Mouse (Mus musculus): ENCODE results near the gene Tmem132b. TPM values are rescaled to one million over a fixed set of nuclear protein-coding genes. Genes with fewer than 3 reads are reported as not detected.
"Not testable (repeated sequence)": the region's sequence is repeated elsewhere in the genome, so short reads cannot be mapped to it uniquely, and the experiment has no call there.

Tmem132b gene
- polyA plus RNA-seq (2012; ENCODE audit: insufficient read depth, low replicate concordance), result not detected in 2 replicates

DNA sequence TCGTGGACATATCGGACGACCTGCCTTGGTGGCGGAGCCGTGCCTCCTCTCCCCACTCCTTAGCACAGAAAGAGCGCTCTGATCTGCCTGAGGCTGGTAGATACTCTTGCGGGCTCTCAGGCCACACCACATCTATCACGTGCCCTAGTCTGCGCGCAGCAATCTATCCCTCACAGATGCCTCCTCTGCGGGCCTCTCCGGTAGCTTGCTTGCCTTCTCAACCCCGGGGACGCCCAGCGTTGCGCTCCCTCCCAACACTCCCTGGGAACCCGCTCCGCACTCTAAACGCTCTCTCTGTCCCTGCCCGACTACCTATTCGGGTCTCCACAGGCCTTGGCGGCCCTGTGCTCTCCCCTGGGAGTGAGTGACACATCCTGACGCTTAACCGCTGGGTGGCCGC, at the start of gene Tmem132b:
Gene Tmem132b (plus strand): TSS at position 141 of the 400 bp plus-strand sequence.
- Histone ChIP-seq H3K9me3 (peaks cover 18% of the 10 kb centered on the region), H3K27me3 (replicated peaks) (peaks cover 86% of the 10 kb centered on the region), H3K36me3 (replicated peaks; ENCODE audit: low read length) (no peaks in the 10 kb centered on the region), H3K4me3 (replicated peaks) (peak within 1 kb of the TSS; percentile 81), H3K4me1 (peaks cover 47% of the 10 kb centered on the region)
- TF ChIP-seq GATA1 (IDR thresholded peaks at IDR 0.05; ENCODE audit: borderline replicate concordance, low read length) (no peak), FLI1 (IDR thresholded peaks at IDR 0.05; ENCODE audit: low read length) (no peak)

- no peak overlapping the region for H3K4me3 ChIP-seq (replicated peaks)
- H3K36me3 ChIP-seq (replicated peaks; ENCODE audit: low read length), result peaks cover 93% of the 10 kb centered on the region
- H3K27me3 ChIP-seq (replicated peaks), result no peaks in the 10 kb centered on the region
- peaks cover 82% of the 10 kb centered on the region for H3K4me1 ChIP-seq
- H3K9me3 ChIP-seq, result no peaks in the 10 kb centered on the region; the same call in 1 of the 2 replicates
- TF ChIP-seq FLI1 (IDR thresholded peaks at IDR 0.05; ENCODE audit: low read length) (no peak), GATA1 (IDR thresholded peaks at IDR 0.05; ENCODE audit: borderline replicate concordance, low read length) (no peak)
These were observed 49.1 kb upstream of the Tmem132b start for GRCm38 (mm10) chr5:125482474-125482873.

DNA sequence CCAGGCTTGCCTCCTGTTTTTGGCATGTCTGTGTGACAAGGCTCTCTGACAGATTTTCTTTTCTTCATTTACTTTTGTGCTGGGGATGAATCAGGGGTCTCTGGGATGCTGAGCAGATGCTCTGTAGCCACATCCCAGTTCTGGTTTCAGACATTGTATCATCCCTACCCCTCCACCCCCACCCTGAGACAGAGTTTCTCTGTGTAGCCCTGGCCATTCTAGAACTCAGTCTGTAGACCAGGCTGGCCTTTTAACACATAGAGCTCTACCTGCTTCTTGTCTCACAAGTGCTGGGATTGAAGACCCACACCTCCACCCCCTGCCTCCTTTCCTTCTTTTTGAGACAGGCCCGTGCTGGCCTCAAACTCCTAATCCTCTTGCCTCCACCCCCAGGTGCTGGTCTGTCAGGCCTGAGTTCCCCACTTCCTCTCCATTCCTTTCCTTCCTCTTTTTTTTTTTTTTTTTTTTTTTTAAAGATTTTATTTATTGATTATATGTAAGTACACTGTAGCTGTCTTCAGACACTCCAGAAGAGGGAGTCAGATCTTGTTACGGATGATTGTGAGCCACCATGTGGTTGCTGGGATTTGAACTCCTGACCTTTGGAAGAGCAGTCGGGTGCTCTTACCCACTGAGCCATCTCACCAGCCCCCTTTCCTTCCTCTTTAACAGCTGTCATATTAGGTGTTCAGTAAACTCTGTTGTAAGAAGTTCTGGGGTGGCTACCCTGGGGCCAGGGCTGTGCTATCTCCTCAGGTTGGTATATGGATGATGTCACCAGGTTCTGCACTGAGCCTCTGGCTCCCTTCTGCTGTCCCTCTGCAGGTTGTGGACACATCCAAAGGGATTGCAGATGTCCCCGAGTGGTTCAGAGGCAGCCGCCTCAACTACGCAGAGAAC, 47.6 kb upstream of the Tmem132b start:
- H3K27me3 ChIP-seq (replicated peaks), result no peaks in the 10 kb centered on the region
- H3K36me3 ChIP-seq (replicated peaks; ENCODE audit: low read length), result peaks cover 93% of the 10 kb centered on the region

DNA sequence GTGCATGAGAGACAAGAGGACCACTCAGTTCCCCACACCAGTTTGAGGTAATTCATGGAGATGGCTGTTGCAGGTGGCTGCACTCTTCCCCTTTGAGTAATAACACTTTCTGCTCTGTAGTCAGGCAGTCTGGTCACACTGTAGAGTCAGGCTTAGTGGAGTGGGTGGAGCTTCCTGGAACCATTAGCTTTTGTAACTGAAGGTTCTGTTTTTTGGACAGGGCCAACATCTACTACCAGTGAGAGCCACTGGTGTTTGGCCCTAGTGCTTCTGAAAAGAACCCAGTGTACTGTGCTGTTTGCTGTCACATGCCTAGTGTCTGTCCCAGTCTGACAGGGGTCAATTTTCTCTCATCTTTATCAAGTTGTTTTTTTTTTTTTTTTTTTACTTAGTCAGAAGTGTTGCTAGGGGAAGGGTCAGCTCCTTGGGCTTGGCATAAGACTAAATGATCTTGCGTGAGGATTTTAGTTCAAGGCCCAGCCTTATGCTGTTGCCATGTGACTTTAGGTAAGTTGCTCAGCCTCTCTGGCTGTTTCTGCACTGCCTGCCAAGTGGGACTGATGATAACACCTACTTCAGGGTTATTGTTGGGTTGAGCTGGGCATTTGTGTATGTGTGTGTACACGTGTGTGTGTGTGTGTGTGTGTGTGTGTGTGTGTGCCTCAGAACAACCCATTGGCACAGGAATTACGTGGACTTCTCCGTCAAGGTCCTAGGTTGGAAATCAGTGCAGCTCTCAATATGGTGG, 46.4 kb upstream of the Tmem132b start:
- no peak for TF ChIP-seq GATA1 (IDR thresholded peaks at IDR 0.05; ENCODE audit: borderline replicate concordance, low read length)
- no peak for TF ChIP-seq FLI1 (IDR thresholded peaks at IDR 0.05; ENCODE audit: low read length)
- H3K4me1 ChIP-seq, result peaks cover 57% of the 10 kb centered on the region
- no peaks in the 10 kb centered on the region; the same call in 1 of the 2 replicates for H3K9me3 ChIP-seq
- no peaks in the 10 kb centered on the region for H3K27me3 ChIP-seq (replicated peaks)
- H3K36me3 ChIP-seq (replicated peaks; ENCODE audit: low read length), result peaks cover 91% of the 10 kb centered on the region
- no peak overlapping the region for H3K4me3 ChIP-seq (replicated peaks)

More for the DNA sequence above, 47.6 kb upstream of the Tmem132b start:
- Histone ChIP-seq H3K4me1 (peaks cover 68% of the 10 kb centered on the region), H3K4me3 (replicated peaks) (no peak overlapping the region), H3K9me3 (no peaks in the 10 kb centered on the region; the same call in 1 of the 2 replicates)
- TF ChIP-seq FLI1 (IDR thresholded peaks at IDR 0.05; ENCODE audit: low read length), result no peak
- no peak for TF ChIP-seq GATA1 (IDR thresholded peaks at IDR 0.05; ENCODE audit: borderline replicate concordance, low read length)

DNA sequence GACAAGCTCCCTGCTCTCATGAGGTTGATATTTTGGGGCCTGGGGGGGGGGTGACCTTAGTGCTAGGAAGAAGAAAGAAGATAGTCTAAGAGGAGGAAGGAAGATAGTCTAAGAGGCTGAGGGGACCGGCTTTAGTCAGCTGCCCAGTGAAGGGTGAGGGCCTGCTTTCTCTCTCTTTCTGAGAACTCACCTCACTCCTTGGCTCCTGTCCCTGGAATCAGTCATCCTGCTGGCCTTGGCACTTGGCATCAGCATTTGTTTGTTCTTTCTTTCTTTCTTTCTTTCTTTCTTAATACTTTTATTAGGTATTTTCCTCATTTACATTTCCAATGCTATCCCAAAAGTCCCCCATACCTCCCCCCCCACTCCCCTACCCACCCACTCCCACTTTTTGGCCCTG, 45.5 kb upstream of the Tmem132b start:
- TF ChIP-seq GATA1 (IDR thresholded peaks at IDR 0.05; ENCODE audit: borderline replicate concordance, low read length), result no peak
- TF ChIP-seq FLI1 (IDR thresholded peaks at IDR 0.05; ENCODE audit: low read length), result no peak
- peaks cover 90% of the 10 kb centered on the region for H3K36me3 ChIP-seq (replicated peaks; ENCODE audit: low read length)
- H3K27me3 ChIP-seq (replicated peaks), result no peaks in the 10 kb centered on the region
- H3K4me3 ChIP-seq (replicated peaks), result no peak overlapping the region
- H3K9me3 ChIP-seq, result no peaks in the 10 kb centered on the region; the same call in 1 of the 2 replicates
- peaks cover 48% of the 10 kb centered on the region for H3K4me1 ChIP-seq

DNA sequence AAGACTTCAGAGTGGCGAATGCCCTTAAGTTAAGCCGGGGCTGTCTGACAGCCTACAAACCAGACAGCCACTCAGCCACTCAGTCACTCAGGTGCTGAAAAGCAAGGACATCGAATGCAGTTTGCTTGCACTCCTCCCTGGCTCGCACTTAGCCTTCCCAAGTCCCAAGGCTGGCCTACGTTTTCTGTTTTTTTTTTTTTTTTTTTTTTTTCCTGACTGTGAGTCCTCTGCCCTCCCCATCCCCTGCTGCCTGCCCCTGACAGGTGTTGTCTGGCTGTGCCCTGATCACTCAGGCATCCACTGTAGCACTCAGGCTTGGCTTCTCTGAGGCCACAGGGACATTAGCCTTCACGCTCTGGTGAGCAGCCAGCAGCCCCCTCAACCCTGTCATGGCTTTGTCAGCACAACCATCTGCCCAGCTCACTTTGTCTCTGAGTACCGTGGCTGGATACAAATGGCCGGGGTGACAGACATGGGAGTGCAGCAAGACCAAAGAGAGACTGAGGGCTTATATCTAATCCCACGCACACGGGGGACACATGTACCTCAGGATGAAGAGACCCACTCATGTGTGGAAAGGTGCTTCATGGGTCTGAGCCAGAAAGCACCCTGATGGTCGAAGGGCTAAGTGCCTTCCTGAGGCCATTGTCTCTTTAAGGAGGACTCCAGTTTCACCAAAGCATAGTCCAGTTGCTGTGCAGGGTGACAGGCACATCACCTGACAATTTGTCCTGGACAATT, 44.0 kb upstream of the Tmem132b start:
- H3K4me3 ChIP-seq (replicated peaks), result no peak overlapping the region
- H3K36me3 ChIP-seq (replicated peaks; ENCODE audit: low read length), result peaks cover 91% of the 10 kb centered on the region
- peaks cover 35% of the 10 kb centered on the region for H3K4me1 ChIP-seq
- no peaks in the 10 kb centered on the region; the same call in 1 of the 2 replicates for H3K9me3 ChIP-seq
- H3K27me3 ChIP-seq (replicated peaks), result no peaks in the 10 kb centered on the region
- TF ChIP-seq FLI1 (IDR thresholded peaks at IDR 0.05; ENCODE audit: low read length), result no peak
- no peak for TF ChIP-seq GATA1 (IDR thresholded peaks at IDR 0.05; ENCODE audit: borderline replicate concordance, low read length)

DNA sequence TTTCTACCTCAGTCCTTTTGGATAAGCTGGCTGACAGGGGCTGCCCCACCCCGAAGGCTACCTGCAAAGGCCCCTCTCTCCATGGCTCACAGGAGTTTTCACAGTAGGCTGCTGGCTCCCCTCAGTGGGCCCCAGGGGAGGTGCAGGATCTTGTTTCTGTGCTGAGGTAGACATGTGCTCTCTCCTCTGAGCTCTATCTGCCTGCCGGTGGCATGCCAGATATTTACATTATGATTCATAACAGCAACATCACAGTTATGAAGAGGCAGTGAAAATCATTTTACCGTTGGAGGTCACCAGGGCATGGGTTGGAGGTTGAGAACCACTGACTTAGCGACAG, 43.5 kb upstream of the Tmem132b start:
- H3K9me3 ChIP-seq, result no peaks in the 10 kb centered on the region; the same call in 1 of the 2 replicates
- H3K4me1 ChIP-seq, result peaks cover 35% of the 10 kb centered on the region
- H3K36me3 ChIP-seq (replicated peaks; ENCODE audit: low read length), result peaks cover 91% of the 10 kb centered on the region
- H3K27me3 ChIP-seq (replicated peaks), result no peaks in the 10 kb centered on the region
- TF ChIP-seq GATA1 (IDR thresholded peaks at IDR 0.05; ENCODE audit: borderline replicate concordance, low read length) (no peak), FLI1 (IDR thresholded peaks at IDR 0.05; ENCODE audit: low read length) (no peak)
- H3K4me3 ChIP-seq (replicated peaks), result no peak overlapping the region

DNA sequence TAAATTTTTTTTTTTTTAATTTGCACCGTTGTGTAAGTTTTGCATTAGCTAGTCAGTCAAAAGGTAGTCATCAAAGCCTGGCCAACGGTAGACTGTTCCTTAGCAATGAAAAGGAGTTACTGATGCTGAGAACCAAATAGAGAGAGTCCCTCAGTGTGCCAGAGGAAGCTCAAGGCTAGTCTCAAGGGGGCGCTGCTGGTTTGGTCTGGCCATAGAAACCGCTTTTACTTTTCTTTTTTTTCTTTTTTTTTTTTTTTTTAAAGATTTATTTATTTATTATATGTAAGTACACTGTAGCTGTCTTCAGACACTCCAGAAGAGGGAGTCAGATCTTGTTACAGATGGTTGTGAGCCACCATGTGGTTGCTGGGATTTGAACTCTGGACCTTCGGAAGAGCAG, 42.6 kb upstream of the Tmem132b start:
- not testable (repeated sequence) for H3K9me3 ChIP-seq; H3K27me3 ChIP-seq (replicated peaks); H3K4me3 ChIP-seq (replicated peaks)
- Histone ChIP-seq H3K36me3 (replicated peaks; ENCODE audit: low read length) (peaks cover 86% of the 10 kb centered on the region), H3K4me1 (peaks cover 29% of the 10 kb centered on the region)

DNA sequence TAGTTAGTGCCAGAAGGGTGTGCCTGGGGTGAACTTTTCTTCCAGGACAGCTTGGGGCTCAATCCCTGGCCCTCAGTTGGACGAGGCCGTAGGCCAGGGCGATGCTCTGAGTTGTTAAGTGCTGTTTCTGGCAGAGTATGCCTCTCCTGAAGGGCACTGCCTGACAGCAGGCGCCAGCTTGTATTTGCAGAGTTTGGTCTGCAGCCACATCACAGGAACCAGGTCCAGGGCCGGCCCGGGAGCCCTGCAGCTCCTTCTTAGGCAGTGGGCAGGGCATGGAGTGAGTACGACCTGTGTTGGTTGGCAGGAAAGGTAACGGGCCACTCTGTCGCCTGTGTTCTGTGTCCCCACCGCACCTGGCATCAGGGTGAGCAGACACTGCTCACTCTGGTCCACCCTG, 40.5 kb upstream of the Tmem132b start:
- TF ChIP-seq FLI1 (IDR thresholded peaks at IDR 0.05; ENCODE audit: low read length), result no peak
- no peak for TF ChIP-seq GATA1 (IDR thresholded peaks at IDR 0.05; ENCODE audit: borderline replicate concordance, low read length)
- Histone ChIP-seq H3K36me3 (replicated peaks; ENCODE audit: low read length) (peaks cover 88% of the 10 kb centered on the region), H3K4me1 (peaks cover 10% of the 10 kb centered on the region)

More for the DNA sequence above, 40.5 kb upstream of the Tmem132b start:
- Histone ChIP-seq H3K27me3 (replicated peaks) (no peaks in the 10 kb centered on the region), H3K4me3 (replicated peaks) (no peak overlapping the region), H3K9me3 (no peaks in the 10 kb centered on the region)
